Mouse (Mus musculus): Measurements from ENCODE around the gene Tmem98. TPM values are rescaled to one million over a fixed set of nuclear protein-coding genes. Genes with fewer than 3 reads are reported as not detected.
A peak's percentile ranks its signal among the peaks of the same experiment; 100 is the strongest.

Tmem98 gene
- polyA plus RNA-seq, 1 experiment from 2014 or later: 93.2 TPM

DNA sequence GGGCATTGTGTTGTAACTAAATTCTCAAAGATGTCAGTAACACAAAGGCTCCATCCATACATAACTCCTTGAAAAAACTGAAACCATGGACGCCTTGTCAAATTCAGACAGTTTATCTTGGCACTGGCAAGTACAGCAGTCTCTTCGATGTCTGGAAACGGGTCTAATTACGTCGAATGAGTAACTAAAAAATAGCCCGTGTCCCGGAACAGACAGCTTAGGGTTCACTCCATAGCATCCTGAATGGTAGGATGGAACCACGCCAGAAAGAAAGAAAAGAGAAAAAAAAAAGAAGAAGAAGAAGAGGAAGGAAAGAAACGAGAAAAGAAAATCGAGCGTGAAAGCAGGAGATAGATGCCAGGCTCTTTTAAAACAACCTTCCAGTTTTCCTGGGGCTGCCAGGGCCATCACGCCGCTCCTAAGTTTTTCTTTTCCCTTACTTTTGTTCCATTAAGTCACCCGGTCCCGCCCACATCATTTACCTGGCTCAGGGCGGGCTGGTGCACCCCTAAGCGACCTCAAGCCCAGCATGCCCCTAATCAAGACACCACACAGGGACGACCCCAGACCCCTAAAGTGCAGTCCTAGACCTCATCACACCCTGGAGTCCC, 31.0 kb upstream of the Tmem98 start:
- WGBS: 2% methylated on average over 18 of the region's 18 CpGs
- ATAC-seq (replicated peaks; ENCODE audit: low FRiP score, low read depth) (no peak; the same call in 1 of the 2 replicates), DNase-seq (ENCODE audit: low spot score) (peak; percentile 12)
- Histone ChIP-seq H3K36me3 (ENCODE audit: insufficient read depth, low read length) (no peaks in the 10 kb centered on the region), H3K4me3 (replicated peaks; ENCODE audit: low read depth, low read length) (peak overlapping the region; percentile 68), H3K27ac (peak overlapping the region; percentile 86; the same call in 1 of the 2 replicates), H3K9ac (ENCODE audit: low read depth, low read length) (peak overlapping the region; percentile 64), H3K4me1 (replicated peaks; ENCODE audit: insufficient read depth, low read length) (0 out of 2 replicates have a peak, but pooled peaks cover 3% of the 10 kb centered on the region), H3K9me3 (replicated peaks; ENCODE audit: low read length) (no peaks in the 10 kb centered on the region), H3K4me2 (ENCODE audit: low read length) (peak overlapping the region; percentile 91), H3K27me3 (ENCODE audit: insufficient read depth, low read length) (no peaks in the 10 kb centered on the region)
- no peak for TF ChIP-seq CTCF (IDR thresholded peaks at IDR 0.05; ENCODE audit: low read depth)

GRCm38 (mm10) chr11:80779527-80780344, 30.2 kb upstream of the Tmem98 start, which contains the start of gene Myo1d:
Gene Myo1d (minus strand): TSS chr11:80780025.
- Histone ChIP-seq H3K4me3 (replicated peaks; ENCODE audit: low read depth, low read length) (peak within 1 kb of the TSS; percentile 68), H3K36me3 (ENCODE audit: insufficient read depth, low read length) (no peaks in the 10 kb centered on the region), H3K4me1 (replicated peaks; ENCODE audit: insufficient read depth, low read length) (0 out of 2 replicates have a peak, but pooled peaks cover 3% of the 10 kb centered on the region), H3K27me3 (ENCODE audit: insufficient read depth, low read length) (no peaks in the 10 kb centered on the region), H3K9ac (ENCODE audit: low read depth, low read length) (peak within 1 kb of the TSS; percentile 64), H3K9me3 (replicated peaks; ENCODE audit: low read length) (no peaks in the 10 kb centered on the region), H3K27ac (peak within 1 kb of the TSS; percentile 86), H3K4me2 (ENCODE audit: low read length) (peak within 1 kb of the TSS; percentile 91)
- TF ChIP-seq CTCF (IDR thresholded peaks at IDR 0.05; ENCODE audit: low read depth): peak; percentile 77
- ATAC-seq (replicated peaks; ENCODE audit: low FRiP score, low read depth) (peak; percentile 96), DNase-seq (ENCODE audit: low spot score) (peak; percentile 89)
- 1% methylated on average over 82 of the region's 87 CpGs for WGBS

GRCm38 (mm10) chr11:80781535-80781934, 28.4 kb upstream of the Tmem98 start:
- H3K4me2 ChIP-seq (ENCODE audit: low read length): no peak overlapping the region

DNA sequence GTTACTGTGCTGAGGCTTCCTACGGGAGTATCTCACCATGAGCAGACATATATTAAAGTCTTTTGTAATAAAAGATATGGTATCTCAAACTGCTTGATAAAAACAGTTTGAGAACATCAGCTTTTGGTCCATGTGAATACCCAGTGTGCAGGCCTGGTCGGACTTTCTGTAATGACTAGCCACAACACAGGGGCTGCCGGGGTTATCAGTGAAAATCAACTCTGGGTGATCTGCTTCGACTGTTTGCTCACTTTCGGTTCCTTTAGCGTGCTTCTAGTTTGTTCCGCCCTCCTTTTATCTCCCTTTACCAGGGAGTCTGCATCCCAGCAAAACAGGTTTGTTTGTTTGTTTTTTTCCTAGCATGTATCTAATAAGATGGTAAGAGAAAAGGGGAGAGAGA, 26.5 kb upstream of the Tmem98 start:
- no peak for TF ChIP-seq CTCF (IDR thresholded peaks at IDR 0.05; ENCODE audit: low read depth)

More at GRCm38 (mm10) chr11:80781535-80781934, 28.4 kb upstream of the Tmem98 start:
- no peaks in the 10 kb centered on the region for H3K36me3 ChIP-seq (ENCODE audit: insufficient read depth, low read length)
- TF ChIP-seq CTCF (IDR thresholded peaks at IDR 0.05; ENCODE audit: low read depth): no peak
- H3K4me1 ChIP-seq (replicated peaks; ENCODE audit: insufficient read depth, low read length): 0 out of 2 replicates have a peak, but pooled peaks cover 3% of the 10 kb centered on the region
- no peak overlapping the region for H3K9ac ChIP-seq (ENCODE audit: low read depth, low read length)
- 89% methylated on average over 2 of the region's 2 CpGs for WGBS
- DNase-seq (ENCODE audit: low spot score): no peak
- H3K9me3 ChIP-seq (replicated peaks; ENCODE audit: low read length): no peaks in the 10 kb centered on the region
- H3K27ac ChIP-seq: no peak overlapping the region
- H3K27me3 ChIP-seq (ENCODE audit: insufficient read depth, low read length): no peaks in the 10 kb centered on the region
- no peak overlapping the region for H3K4me3 ChIP-seq (replicated peaks; ENCODE audit: low read depth, low read length)
- no peak for ATAC-seq (replicated peaks; ENCODE audit: low FRiP score, low read depth)

GRCm38 (mm10) chr11:80784294-80784743, 25.7 kb upstream of the Tmem98 start:
- Histone ChIP-seq H3K27me3 (ENCODE audit: insufficient read depth, low read length) (no peaks in the 10 kb centered on the region), H3K9ac (ENCODE audit: low read depth, low read length) (no peak overlapping the region), H3K4me3 (replicated peaks; ENCODE audit: low read depth, low read length) (no peak overlapping the region), H3K4me2 (ENCODE audit: low read length) (no peak overlapping the region), H3K27ac (peak overlapping the region; percentile 67), H3K36me3 (ENCODE audit: insufficient read depth, low read length) (no peaks in the 10 kb centered on the region), H3K9me3 (replicated peaks; ENCODE audit: low read length) (no peaks in the 10 kb centered on the region), H3K4me1 (replicated peaks; ENCODE audit: insufficient read depth, low read length) (no peaks in the 10 kb centered on the region)
- DNase-seq (ENCODE audit: low spot score): peak; percentile 70
- WGBS: 22% methylated on average over 3 of the region's 3 CpGs
- no peak for TF ChIP-seq CTCF (IDR thresholded peaks at IDR 0.05; ENCODE audit: low read depth)
- peak; percentile 72; the same call in 1 of the 2 replicates for ATAC-seq (replicated peaks; ENCODE audit: low FRiP score, low read depth)

More for the DNA sequence above, 26.5 kb upstream of the Tmem98 start:
- 64% methylated on average over 7 of the region's 7 CpGs for WGBS
- Histone ChIP-seq H3K27me3 (ENCODE audit: insufficient read depth, low read length) (no peaks in the 10 kb centered on the region), H3K27ac (0 out of 2 replicates have a peak overlapping the region, but pooled peaks have one; percentile 67), H3K4me3 (replicated peaks; ENCODE audit: low read depth, low read length) (no peak overlapping the region), H3K9ac (ENCODE audit: low read depth, low read length) (no peak overlapping the region), H3K9me3 (replicated peaks; ENCODE audit: low read length) (no peaks in the 10 kb centered on the region), H3K36me3 (ENCODE audit: insufficient read depth, low read length) (no peaks in the 10 kb centered on the region), H3K4me2 (ENCODE audit: low read length) (no peak overlapping the region), H3K4me1 (replicated peaks; ENCODE audit: insufficient read depth, low read length) (0 out of 2 replicates have a peak, but pooled peaks cover 3% of the 10 kb centered on the region)
- ATAC-seq (replicated peaks; ENCODE audit: low FRiP score, low read depth): no peak
- DNase-seq (ENCODE audit: low spot score): no peak

- no peak overlapping the region for H3K4me3 ChIP-seq (replicated peaks; ENCODE audit: low read depth, low read length)
- H3K36me3 ChIP-seq (ENCODE audit: insufficient read depth, low read length): no peaks in the 10 kb centered on the region
- WGBS: 86% methylated on average over 5 of the region's 5 CpGs
- DNase-seq (ENCODE audit: low spot score): no peak
- H3K4me1 ChIP-seq (replicated peaks; ENCODE audit: insufficient read depth, low read length): no peaks in the 10 kb centered on the region
- no peak for ATAC-seq (replicated peaks; ENCODE audit: low FRiP score, low read depth)
- no peak overlapping the region for H3K9ac ChIP-seq (ENCODE audit: low read depth, low read length)
- TF ChIP-seq CTCF (IDR thresholded peaks at IDR 0.05; ENCODE audit: low read depth): peak; percentile 27; the same call in 1 of the 2 replicates
- no peaks in the 10 kb centered on the region for H3K27me3 ChIP-seq (ENCODE audit: insufficient read depth, low read length)
- H3K9me3 ChIP-seq (replicated peaks; ENCODE audit: low read length): no peaks in the 10 kb centered on the region
- H3K27ac ChIP-seq: no peak overlapping the region
- H3K4me2 ChIP-seq (ENCODE audit: low read length): no peak overlapping the region
Observed at GRCm38 (mm10) chr11:80785672-80786071, 24.3 kb upstream of the Tmem98 start.
